Mouse (Mus musculus): ENCODE measurements around the gene Intu. TPM values are rescaled to one million over a fixed set of nuclear protein-coding genes. Genes with fewer than 3 reads are reported as not detected.
A peak's percentile ranks its signal among the peaks of the same experiment; 100 is the strongest.

Gene Intu
- polyA plus RNA-seq, 1 experiment from 2014 or later = 3.9 TPM

GRCm38 (mm10) chr3:40655571-40655970 is 124.5 kb downstream of the Intu start:
- no peak for ATAC-seq (ENCODE audit: insufficient number of reproducible peaks, low FRiP score)
- peaks cover 12% of the 10 kb centered on the region for H3K36me3 ChIP-seq
- H3K4me2 ChIP-seq = no peak overlapping the region
- H3K4me1 ChIP-seq (replicated peaks) = peaks cover 6% of the 10 kb centered on the region
- H3K4me3 ChIP-seq = no peak overlapping the region
- WGBS = 90% methylated on average over 11 of the region's 11 CpGs
- no peak overlapping the region for H3K27ac ChIP-seq (ENCODE audit: poor library complexity, severe bottlenecking)
- no peaks in the 10 kb centered on the region for H3K9me3 ChIP-seq (replicated peaks)
- no peaks in the 10 kb centered on the region for H3K27me3 ChIP-seq (replicated peaks)
- no peak overlapping the region for H3K9ac ChIP-seq

- WGBS = 85% methylated on average over 5 of the region's 5 CpGs
- H3K27ac ChIP-seq (ENCODE audit: poor library complexity, severe bottlenecking) = no peak overlapping the region
These were observed 125.3 kb downstream of the Intu start for GRCm38 (mm10) chr3:40656339-40656738.

GRCm38 (mm10) chr3:40660231-40660630 is 129.1 kb downstream of the Intu start:
- no peak overlapping the region for H3K4me2 ChIP-seq
- no peak overlapping the region for H3K4me3 ChIP-seq
- 90% methylated on average over 2 of the region's 2 CpGs for WGBS
- no peaks in the 10 kb centered on the region for H3K27me3 ChIP-seq (replicated peaks)
- H3K9ac ChIP-seq = no peak overlapping the region
- peaks cover 18% of the 10 kb centered on the region for H3K36me3 ChIP-seq
- H3K4me1 ChIP-seq (replicated peaks) = no peaks in the 10 kb centered on the region
- ATAC-seq (ENCODE audit: insufficient number of reproducible peaks, low FRiP score) = no peak
- peaks cover 2% of the 10 kb centered on the region; the same call in 1 of the 2 replicates for H3K9me3 ChIP-seq (replicated peaks)
- H3K27ac ChIP-seq (ENCODE audit: poor library complexity, severe bottlenecking) = no peak overlapping the region

More at GRCm38 (mm10) chr3:40656339-40656738, 125.3 kb downstream of the Intu start:
- no peak for ATAC-seq (ENCODE audit: insufficient number of reproducible peaks, low FRiP score)
- Histone ChIP-seq H3K9me3 (replicated peaks) (no peaks in the 10 kb centered on the region), H3K4me1 (replicated peaks) (peaks cover 6% of the 10 kb centered on the region), H3K27me3 (replicated peaks) (no peaks in the 10 kb centered on the region), H3K4me2 (no peak overlapping the region), H3K4me3 (no peak overlapping the region), H3K9ac (no peak overlapping the region), H3K36me3 (peaks cover 12% of the 10 kb centered on the region)

GRCm38 (mm10) chr3:40666109-40666508 is 135.0 kb downstream of the Intu start:
- no peak overlapping the region for H3K9ac ChIP-seq
- H3K9me3 ChIP-seq (replicated peaks) = peaks cover 4% of the 10 kb centered on the region; the same call in 1 of the 2 replicates

DNA sequence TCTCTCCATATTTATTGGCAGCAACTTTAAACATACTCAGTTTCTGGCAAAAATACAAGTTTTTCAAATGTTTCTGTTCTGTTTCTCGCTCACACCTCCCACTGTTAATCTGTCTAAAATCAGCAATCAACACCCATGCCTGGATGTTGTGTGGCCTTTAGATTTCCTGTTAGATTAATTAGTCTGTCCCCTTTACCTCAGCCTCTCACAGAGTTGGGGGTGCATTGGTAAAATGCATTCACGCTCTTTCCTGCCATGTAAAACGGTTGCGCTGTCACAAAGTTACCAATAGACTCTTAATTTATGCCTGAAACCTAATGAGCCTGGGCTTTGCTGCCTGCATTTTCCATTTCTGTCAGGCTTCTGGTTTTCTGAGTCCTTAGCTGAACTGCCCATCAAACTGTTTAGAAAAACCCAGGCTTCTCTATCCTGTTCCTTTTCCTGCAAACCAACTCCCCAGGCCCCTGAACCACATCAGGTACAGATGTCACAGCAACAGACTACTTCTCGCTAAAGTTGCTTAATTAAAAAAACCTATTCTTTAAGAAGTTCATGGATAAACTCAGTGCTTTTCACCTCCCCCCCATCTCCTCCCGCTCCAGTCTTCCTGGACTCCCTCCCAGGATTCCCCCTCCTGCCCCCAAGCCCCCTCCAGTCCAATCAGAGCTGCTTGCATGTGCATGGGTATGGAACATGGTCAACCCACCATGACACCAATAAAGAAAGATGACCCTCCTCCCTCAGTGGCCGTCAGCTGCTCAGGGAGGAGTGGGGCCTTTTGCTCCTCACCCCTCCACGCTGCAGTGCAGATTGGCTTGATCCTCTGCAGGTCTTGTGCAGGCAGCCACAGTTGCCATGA is 136.0 kb downstream of the Intu start:
- ATAC-seq (ENCODE audit: insufficient number of reproducible peaks, low FRiP score) = no peak
- peaks cover 19% of the 10 kb centered on the region for H3K36me3 ChIP-seq
- H3K4me1 ChIP-seq (replicated peaks) = peaks cover 9% of the 10 kb centered on the region
- no peak overlapping the region for H3K4me3 ChIP-seq
- H3K4me2 ChIP-seq = no peak overlapping the region
- no peak overlapping the region for H3K27ac ChIP-seq (ENCODE audit: poor library complexity, severe bottlenecking)
- H3K9me3 ChIP-seq (replicated peaks) = peaks cover 4% of the 10 kb centered on the region; the same call in 1 of the 2 replicates
- no peak overlapping the region for H3K9ac ChIP-seq
- H3K27me3 ChIP-seq (replicated peaks) = no peaks in the 10 kb centered on the region
- WGBS = 79% methylated on average over 8 of the region's 8 CpGs

More at GRCm38 (mm10) chr3:40666109-40666508, 135.0 kb downstream of the Intu start:
- Histone ChIP-seq H3K27ac (ENCODE audit: poor library complexity, severe bottlenecking) (no peak overlapping the region), H3K4me2 (no peak overlapping the region), H3K36me3 (peaks cover 19% of the 10 kb centered on the region), H3K27me3 (replicated peaks) (no peaks in the 10 kb centered on the region), H3K4me3 (no peak overlapping the region), H3K4me1 (replicated peaks) (peaks cover 9% of the 10 kb centered on the region)
- WGBS = 71% methylated on average over 4 of the region's 4 CpGs
- ATAC-seq (ENCODE audit: insufficient number of reproducible peaks, low FRiP score) = no peak

DNA sequence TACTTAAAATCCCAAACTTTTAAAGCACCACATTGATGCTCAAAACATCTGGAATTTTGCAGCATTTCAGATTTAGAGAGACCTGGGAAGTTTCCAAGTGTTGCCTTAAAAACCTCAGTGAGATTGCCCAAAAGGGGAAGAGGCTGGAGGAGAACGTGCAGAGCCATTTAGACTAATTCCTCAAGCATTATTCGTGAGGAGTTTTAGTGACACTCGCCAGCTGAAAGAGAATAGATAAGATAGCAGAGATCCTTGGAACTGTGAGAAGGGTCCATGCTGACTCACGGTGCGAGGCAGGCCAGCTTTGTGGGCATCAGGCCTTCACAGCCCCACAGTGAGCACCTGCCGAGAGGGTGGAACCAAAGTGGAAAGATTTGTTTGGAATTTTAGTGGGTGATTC is 137.8 kb downstream of the Intu start:
- H3K27me3 ChIP-seq (replicated peaks) = no peaks in the 10 kb centered on the region
- H3K4me3 ChIP-seq = no peak overlapping the region
- no peak overlapping the region for H3K9ac ChIP-seq
- 20% methylated on average over 6 of the region's 6 CpGs for WGBS
- H3K4me1 ChIP-seq (replicated peaks) = peaks cover 9% of the 10 kb centered on the region
- peaks cover 4% of the 10 kb centered on the region; the same call in 1 of the 2 replicates for H3K9me3 ChIP-seq (replicated peaks)
- ATAC-seq (ENCODE audit: insufficient number of reproducible peaks, low FRiP score) = no peak
- no peak overlapping the region for H3K27ac ChIP-seq (ENCODE audit: poor library complexity, severe bottlenecking)
- peaks cover 14% of the 10 kb centered on the region for H3K36me3 ChIP-seq
- H3K4me2 ChIP-seq = no peak overlapping the region

- H3K9ac ChIP-seq = no peak overlapping the region
- no peak for ATAC-seq (ENCODE audit: insufficient number of reproducible peaks, low FRiP score)
- peaks cover 12% of the 10 kb centered on the region for H3K4me1 ChIP-seq (replicated peaks)
- peaks cover 12% of the 10 kb centered on the region for H3K36me3 ChIP-seq
- WGBS = 88% methylated on average over 3 of the region's 3 CpGs
- no peaks in the 10 kb centered on the region for H3K27me3 ChIP-seq (replicated peaks)
- H3K4me2 ChIP-seq = no peak overlapping the region
- peaks cover 4% of the 10 kb centered on the region; the same call in 1 of the 2 replicates for H3K9me3 ChIP-seq (replicated peaks)
- H3K27ac ChIP-seq (ENCODE audit: poor library complexity, severe bottlenecking) = no peak overlapping the region
- no peak overlapping the region for H3K4me3 ChIP-seq
These were observed 138.3 kb downstream of the Intu start for GRCm38 (mm10) chr3:40669395-40669794.

DNA sequence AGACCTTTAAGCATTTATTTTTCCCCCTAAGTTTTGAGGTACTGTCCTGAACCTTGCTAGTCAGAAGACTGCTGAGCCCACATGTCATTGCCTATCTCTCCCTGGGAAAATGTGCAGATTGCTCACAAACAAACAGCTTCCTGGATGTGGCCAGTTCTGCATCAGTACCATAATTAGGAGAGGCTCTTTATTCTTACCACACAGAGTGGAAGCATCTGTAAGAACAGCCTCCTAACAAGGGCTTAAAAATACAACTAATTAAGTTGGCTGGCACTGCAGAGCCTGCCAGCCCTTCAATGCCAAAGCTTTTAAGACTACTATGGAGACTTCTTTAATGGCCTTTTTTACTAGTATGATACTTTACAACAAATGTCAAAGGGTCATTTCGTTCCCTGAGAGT is 142.4 kb downstream of the Intu start:
- H3K4me1 ChIP-seq (replicated peaks) = peaks cover 13% of the 10 kb centered on the region; the same call in 1 of the 2 replicates
- H3K4me2 ChIP-seq = no peak overlapping the region
- no peak for ATAC-seq (ENCODE audit: insufficient number of reproducible peaks, low FRiP score)
- H3K27me3 ChIP-seq (replicated peaks) = no peaks in the 10 kb centered on the region
- no peak overlapping the region for H3K27ac ChIP-seq (ENCODE audit: poor library complexity, severe bottlenecking)
- WGBS = 81% methylated on average over 1 of the region's 1 CpGs
- no peaks in the 10 kb centered on the region for H3K9me3 ChIP-seq (replicated peaks)
- no peak overlapping the region for H3K9ac ChIP-seq
- H3K36me3 ChIP-seq = no peaks in the 10 kb centered on the region
- no peak overlapping the region for H3K4me3 ChIP-seq

DNA sequence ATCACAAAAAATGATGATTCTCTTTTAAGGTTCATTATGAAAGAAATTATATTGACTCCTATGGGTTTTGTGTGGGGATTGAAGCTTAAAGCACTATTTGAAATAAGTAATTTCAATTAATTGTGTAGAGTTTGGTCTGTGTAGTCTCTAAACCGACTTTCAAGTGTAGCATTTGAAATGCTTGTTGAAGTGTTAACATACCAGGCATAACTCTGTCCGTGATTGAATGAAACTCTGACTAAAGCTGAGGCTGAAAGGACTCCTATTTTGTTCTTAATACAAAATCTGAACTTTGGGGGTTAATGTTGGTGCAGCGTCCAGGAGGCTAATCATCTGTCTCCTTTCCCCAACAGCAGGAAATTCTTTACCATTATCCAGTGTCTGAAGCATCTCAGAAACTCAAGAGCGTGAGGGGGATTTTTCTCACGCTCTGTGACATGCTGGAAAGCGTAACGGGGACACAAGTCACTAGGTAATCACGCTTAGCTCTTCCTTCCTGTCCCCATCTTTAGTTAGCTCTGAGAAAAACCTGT is 143.9 kb downstream of the Intu start:
- Histone ChIP-seq H3K27ac (ENCODE audit: poor library complexity, severe bottlenecking) (peak overlapping the region; percentile 48), H3K36me3 (no peaks in the 10 kb centered on the region), H3K4me2 (peak overlapping the region; percentile 46), H3K9me3 (replicated peaks) (no peaks in the 10 kb centered on the region), H3K4me3 (no peak overlapping the region), H3K9ac (no peak overlapping the region), H3K27me3 (replicated peaks) (no peaks in the 10 kb centered on the region), H3K4me1 (replicated peaks) (peaks cover 10% of the 10 kb centered on the region; the same call in 1 of the 2 replicates)
- no peak for ATAC-seq (ENCODE audit: insufficient number of reproducible peaks, low FRiP score)
- WGBS = 12% methylated on average over 8 of the region's 8 CpGs

- Histone ChIP-seq H3K27ac (ENCODE audit: poor library complexity, severe bottlenecking) (no peak overlapping the region), H3K27me3 (replicated peaks) (no peaks in the 10 kb centered on the region), H3K36me3 (no peaks in the 10 kb centered on the region), H3K4me2 (no peak overlapping the region), H3K4me3 (no peak overlapping the region), H3K9me3 (replicated peaks) (no peaks in the 10 kb centered on the region), H3K4me1 (replicated peaks) (peaks cover 36% of the 10 kb centered on the region), H3K9ac (no peak overlapping the region)
- WGBS = 81% methylated on average over 1 of the region's 1 CpGs
- ATAC-seq (ENCODE audit: insufficient number of reproducible peaks, low FRiP score) = no peak
These were observed 147.8 kb downstream of the Intu start for GRCm38 (mm10) chr3:40678856-40679255.

DNA sequence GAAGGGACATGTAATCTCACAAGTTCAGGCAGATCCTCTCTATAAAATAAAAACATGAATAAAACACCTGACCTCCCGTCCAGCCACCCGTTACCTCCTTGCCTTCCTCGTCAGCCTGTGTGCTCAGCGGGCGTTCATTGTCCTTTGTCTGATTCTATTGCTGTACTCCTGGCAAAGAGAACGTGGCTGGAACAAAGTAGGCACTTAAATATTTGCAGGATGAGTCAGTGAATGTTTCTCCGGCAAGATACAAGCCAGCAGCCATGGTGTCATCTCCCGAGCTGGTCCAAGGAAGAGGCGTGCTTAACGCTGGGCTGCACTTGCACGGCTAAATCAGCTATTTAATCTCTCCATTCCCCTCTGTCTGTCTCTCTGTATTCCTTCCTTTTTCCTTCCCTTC is 151.3 kb downstream of the Intu start:
- 18% methylated on average over 11 of the region's 11 CpGs for whole genome bisulfite sequencing

More for the DNA sequence above, 151.3 kb downstream of the Intu start:
- Histone ChIP-seq H3K27me3 (replicated peaks) (no peaks in the 10 kb centered on the region), H3K27ac (ENCODE audit: poor library complexity, severe bottlenecking) (peak overlapping the region; percentile 65), H3K9ac (peak overlapping the region; percentile 28; the same call in 1 of the 2 replicates), H3K36me3 (no peaks in the 10 kb centered on the region), H3K4me1 (replicated peaks) (peaks cover 47% of the 10 kb centered on the region), H3K9me3 (replicated peaks) (no peaks in the 10 kb centered on the region), H3K4me2 (peak overlapping the region; percentile 48), H3K4me3 (peak overlapping the region; percentile 3; the same call in 1 of the 2 replicates)
- ATAC-seq (ENCODE audit: insufficient number of reproducible peaks, low FRiP score) = peak; percentile 59

Data from heart, embryonic 12.5 days (tissue).